Mouse (Mus musculus) stomach, embryonic 15.5 days (tissue): ENCODE results near the gene Tle6. TPM values are rescaled to one million over a fixed set of nuclear protein-coding genes. Genes with fewer than 3 reads are reported as not detected.

Source experiments
- ATAC-seq: fragments of 200-750 bp; cut with Nextera tagmentation; 2 replicates; pipeline ENCODE4 v1.8.0; 2017; ENCODE audit warnings: low read depth, moderate number of reproducible peaks, moderate TSS enrichment; ENCODE audit not compliant: insufficient read depth, low FRiP score
- H3K27ac ChIP-seq: fragments of 300-500 bp; sonication (generic); 2 replicates; pipeline ENCODE4 v1.5.1; 2015; ENCODE audit warnings: mild to moderate bottlenecking, inconsistent platforms
- H3K27me3 ChIP-seq: fragments of 300-500 bp; sonication (generic); replicated peaks from 2 replicates; pipeline ENCODE4 v1.6.1; 2015; ENCODE audit warnings: inconsistent platforms
- H3K36me3 ChIP-seq: fragments of 300-500 bp; sonication (generic); 2 replicates; pipeline ENCODE4 v1.6.1; 2015; ENCODE audit warnings: inconsistent platforms
- H3K4me1 ChIP-seq: fragments of 300-500 bp; sonication (generic); 2 replicates; pipeline ENCODE4 v1.6.1; 2015; ENCODE audit warnings: inconsistent platforms
- H3K4me2 ChIP-seq: fragments of 300-500 bp; sonication (generic); 2 replicates; pipeline ENCODE4 v1.6.1; 2015; ENCODE audit warnings: mild to moderate bottlenecking, inconsistent platforms
- H3K4me3 ChIP-seq: fragments of 300-500 bp; sonication (generic); replicated peaks from 2 replicates; pipeline ENCODE4 v1.5.1; 2015; ENCODE audit warnings: inconsistent platforms
- H3K9ac ChIP-seq: fragments of 300-500 bp; sonication (generic); 2 replicates; pipeline ENCODE4 v1.6.1; 2015; ENCODE audit warnings: inconsistent platforms
- H3K9me3 ChIP-seq: fragments of 300-500 bp; sonication (generic); 2 replicates; pipeline ENCODE4 v1.6.1; 2016; ENCODE audit warnings: inconsistent platforms
- WGBS: fragments of 180-500 bp; shearing (Covaris S2); methylation state at CpG from one replicate; pipeline ENCODE4 v1.1.7; 2015; 5-methylcytosine and 5-hydroxymethylcytosine counted together
- polyA plus RNA-seq: library from polyadenylated mRNA; unstranded; fragments of >200 nt; fragmentation: Nextera tagmentation; extraction: Ambion mirVana; gene quantifications from 2 replicates; pipeline ENCODE4 v1.2.1, GENCODE M21; 2015

Gene Tle6
- polyA plus RNA-seq, 1 experiment from 2014 or later: 31.2 TPM

DNA sequence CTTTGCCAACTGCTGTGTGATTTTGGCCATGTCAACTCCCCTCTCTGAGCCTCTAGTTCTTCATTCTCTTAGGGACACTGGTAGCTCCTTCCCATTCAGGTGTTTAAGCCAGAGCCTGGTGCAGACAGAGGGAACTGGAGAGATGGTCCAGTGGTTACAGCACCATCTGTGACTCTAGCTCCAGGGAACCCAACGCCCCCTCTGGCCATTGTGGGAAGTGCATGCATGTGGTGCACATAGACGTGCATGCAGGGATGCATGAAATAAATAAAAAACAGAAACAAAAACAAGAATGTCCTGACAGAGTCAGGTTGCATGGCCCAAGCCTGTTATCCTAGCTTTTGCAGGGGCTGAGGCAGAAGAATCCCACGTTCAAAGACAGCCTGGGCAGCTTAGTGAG is 44.6 kb downstream of the Tle6 start:
- Histone ChIP-seq H3K4me3 (no peak overlapping the region), H3K9ac (no peak overlapping the region)
- 67% methylated on average over 3 of the region's 3 CpGs for WGBS

DNA sequence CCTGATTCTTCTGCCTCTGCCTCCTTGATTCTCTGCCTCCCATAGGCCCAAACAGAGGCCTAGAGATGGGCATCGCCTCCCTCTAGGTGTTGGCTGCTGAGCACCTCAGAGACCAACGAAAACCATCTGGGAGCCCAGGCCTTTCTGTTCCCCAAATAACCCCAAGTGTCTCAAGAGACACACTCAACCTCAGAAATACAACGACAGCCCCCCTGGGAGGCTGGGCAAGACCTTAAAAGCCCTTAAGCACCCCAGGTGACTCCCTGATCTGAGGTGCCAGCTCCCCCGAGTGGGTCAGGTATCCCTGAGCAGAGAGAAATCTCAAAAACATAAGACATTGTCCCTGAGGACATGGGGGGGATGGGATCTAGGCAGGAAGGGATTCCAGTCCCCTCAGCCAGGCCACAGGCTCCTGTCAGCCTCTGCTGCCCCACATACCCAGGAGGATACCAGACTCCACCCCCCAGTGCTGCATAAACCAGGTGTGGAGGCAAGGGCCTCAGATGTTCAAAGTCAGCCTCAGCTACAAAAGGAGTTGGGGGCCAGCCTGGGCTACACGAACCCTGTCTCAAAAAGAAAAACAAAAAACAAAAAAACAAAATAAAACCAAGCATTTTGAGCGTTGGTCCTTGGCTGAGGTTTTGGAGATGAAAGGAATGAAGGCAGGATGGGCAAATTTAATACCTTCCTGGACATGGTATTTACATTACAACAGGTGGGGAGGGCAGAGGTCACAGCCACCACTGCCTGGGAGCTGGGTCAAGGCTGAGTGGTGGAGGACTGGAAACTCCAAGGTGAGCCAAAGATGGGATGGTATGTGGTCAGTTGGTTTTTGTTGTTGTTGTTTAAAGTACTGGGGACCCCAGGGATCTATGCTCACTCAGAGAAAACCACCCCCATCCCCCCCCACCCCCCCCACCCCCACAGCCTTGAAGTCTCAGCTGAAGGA is 46.8 kb downstream of the Tle6 start:
- WGBS: 72% methylated on average over 6 of the region's 6 CpGs
- Histone ChIP-seq H3K4me1 (peaks cover 6% of the 10 kb centered on the region; the same call in 1 of the 2 replicates), H3K27ac (no peak overlapping the region), H3K36me3 (no peaks in the 10 kb centered on the region), H3K4me2 (no peak overlapping the region), H3K9me3 (no peaks in the 10 kb centered on the region), H3K9ac (no peak overlapping the region), H3K4me3 (no peak overlapping the region), H3K27me3 (no peaks in the 10 kb centered on the region)
- ATAC-seq: no peak

More for the DNA sequence above, 44.6 kb downstream of the Tle6 start:
- Histone ChIP-seq H3K4me1 (peaks cover 14% of the 10 kb centered on the region), H3K27me3 (no peaks in the 10 kb centered on the region), H3K27ac (no peak overlapping the region), H3K4me2 (no peak overlapping the region), H3K9me3 (no peaks in the 10 kb centered on the region), H3K36me3 (0 out of 2 replicates have a peak, but pooled peaks cover 3% of the 10 kb centered on the region)
- ATAC-seq: no peak

DNA sequence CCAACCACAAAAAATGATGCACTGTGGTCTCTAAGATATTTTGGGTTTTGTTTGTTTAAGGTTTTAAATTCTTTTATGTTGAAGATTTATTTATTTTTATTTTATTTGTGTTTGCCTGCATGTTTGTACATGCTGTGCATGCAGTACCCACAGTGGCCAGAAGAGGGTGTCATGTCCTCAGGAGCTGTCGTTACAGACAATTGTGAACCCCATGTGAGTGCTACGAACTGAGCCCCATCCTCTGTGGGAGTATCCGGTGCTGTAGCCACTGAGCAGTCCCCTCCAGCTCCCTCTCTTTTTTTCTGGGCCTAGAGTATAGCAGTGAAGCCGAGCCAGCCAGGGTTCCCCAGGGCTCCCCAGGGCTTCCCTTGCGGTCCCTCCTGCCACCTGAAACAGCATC is 47.6 kb downstream of the Tle6 start:
- no peak for ATAC-seq
- Histone ChIP-seq H3K4me3 (no peak overlapping the region), H3K9ac (no peak overlapping the region), H3K4me2 (no peak overlapping the region), H3K9me3 (no peaks in the 10 kb centered on the region), H3K4me1 (peaks cover 6% of the 10 kb centered on the region; the same call in 1 of the 2 replicates), H3K36me3 (no peaks in the 10 kb centered on the region), H3K27me3 (no peaks in the 10 kb centered on the region), H3K27ac (no peak overlapping the region)
- 88% methylated on average over 5 of the region's 5 CpGs for WGBS

DNA sequence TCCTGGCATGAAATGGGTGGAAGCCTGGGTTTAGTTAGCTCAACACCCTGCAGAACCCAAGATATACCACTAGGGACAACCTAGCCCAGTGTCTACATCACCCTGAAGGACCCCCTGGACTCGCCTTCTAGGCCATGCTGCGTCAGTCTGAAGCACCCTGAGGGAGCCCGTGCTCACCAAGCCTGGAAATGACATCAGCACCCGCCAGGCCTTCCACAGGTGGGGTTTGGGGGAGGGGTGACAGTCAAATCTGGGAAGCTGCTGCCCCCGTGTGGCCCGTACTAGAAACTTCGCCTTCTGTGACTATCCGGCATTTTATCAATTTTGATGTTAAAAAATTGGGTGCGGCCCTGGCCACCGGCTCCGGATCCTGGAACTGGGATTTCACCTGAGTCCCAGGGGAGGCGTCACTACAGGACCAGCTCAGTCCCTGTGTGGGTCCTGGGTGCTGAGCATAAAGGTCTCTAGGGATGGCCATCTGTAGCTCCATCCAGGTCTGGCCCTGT is 49.2 kb downstream of the Tle6 start:
- Histone ChIP-seq H3K9ac (no peak overlapping the region), H3K27me3 (no peaks in the 10 kb centered on the region), H3K27ac (peak overlapping the region; percentile 76; the same call in 1 of the 2 replicates), H3K4me2 (no peak overlapping the region; the same call in 1 of the 2 replicates), H3K4me1 (peaks cover 8% of the 10 kb centered on the region; the same call in 1 of the 2 replicates), H3K9me3 (no peaks in the 10 kb centered on the region), H3K36me3 (no peaks in the 10 kb centered on the region), H3K4me3 (no peak overlapping the region)
- ATAC-seq: peak; percentile 90
- 4% methylated on average over 12 of the region's 12 CpGs for WGBS

DNA sequence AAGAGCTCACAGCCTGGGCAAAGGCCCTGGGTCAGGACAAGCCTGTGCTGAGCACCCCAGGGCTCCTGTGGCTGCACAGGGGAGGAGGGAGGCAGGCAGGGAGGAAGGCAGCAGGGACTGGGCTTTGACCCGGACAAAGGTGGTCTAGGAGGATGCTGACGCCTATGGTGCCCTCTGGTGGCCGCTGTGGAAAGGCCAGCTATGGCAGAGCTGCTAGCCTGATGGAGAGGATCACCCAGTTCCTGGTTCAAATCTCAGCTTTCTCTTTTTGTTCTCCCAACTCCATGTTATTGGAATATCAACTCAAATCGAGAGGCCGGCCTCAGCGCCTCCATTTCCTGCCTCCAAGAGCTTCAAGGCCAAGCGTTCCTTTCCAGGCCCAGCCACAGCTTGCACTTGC is 50.6 kb downstream of the Tle6 start:
- Histone ChIP-seq H3K9ac (no peak overlapping the region), H3K9me3 (no peaks in the 10 kb centered on the region), H3K4me1 (peaks cover 11% of the 10 kb centered on the region; the same call in 1 of the 2 replicates), H3K4me3 (no peak overlapping the region), H3K27ac (no peak overlapping the region), H3K27me3 (no peaks in the 10 kb centered on the region), H3K36me3 (no peaks in the 10 kb centered on the region), H3K4me2 (no peak overlapping the region)
- no peak for ATAC-seq
- 14% methylated on average over 7 of the region's 7 CpGs for WGBS

DNA sequence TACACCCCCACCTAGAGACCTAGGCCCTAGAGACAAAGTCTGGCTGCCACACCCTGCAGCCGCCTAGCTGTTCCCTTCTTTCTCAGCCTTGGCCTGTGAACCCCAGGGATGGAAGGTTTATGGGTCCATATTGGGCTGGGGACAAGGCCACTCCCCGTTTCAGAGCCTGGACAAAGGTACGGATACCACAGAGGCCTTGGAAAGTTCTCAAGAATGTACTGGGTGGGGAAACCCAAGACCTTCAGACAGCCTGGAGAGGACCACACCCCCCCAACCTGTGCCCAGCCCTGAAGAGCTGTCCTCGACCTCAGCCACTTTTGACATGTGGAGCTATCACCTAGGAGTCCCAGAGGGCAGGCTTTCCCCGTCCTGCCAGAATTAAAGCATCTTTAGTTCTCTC is 51.9 kb downstream of the Tle6 start:
- WGBS: 57% methylated on average over 5 of the region's 5 CpGs
- no peaks in the 10 kb centered on the region for H3K9me3 ChIP-seq
- H3K27ac ChIP-seq: no peak overlapping the region; the same call in 1 of the 2 replicates
- no peak overlapping the region for H3K4me3 ChIP-seq
- no peak overlapping the region for H3K9ac ChIP-seq
- H3K4me2 ChIP-seq: no peak overlapping the region
- no peaks in the 10 kb centered on the region for H3K27me3 ChIP-seq
- H3K4me1 ChIP-seq: peaks cover 13% of the 10 kb centered on the region
- no peaks in the 10 kb centered on the region for H3K36me3 ChIP-seq
- no peak for ATAC-seq

DNA sequence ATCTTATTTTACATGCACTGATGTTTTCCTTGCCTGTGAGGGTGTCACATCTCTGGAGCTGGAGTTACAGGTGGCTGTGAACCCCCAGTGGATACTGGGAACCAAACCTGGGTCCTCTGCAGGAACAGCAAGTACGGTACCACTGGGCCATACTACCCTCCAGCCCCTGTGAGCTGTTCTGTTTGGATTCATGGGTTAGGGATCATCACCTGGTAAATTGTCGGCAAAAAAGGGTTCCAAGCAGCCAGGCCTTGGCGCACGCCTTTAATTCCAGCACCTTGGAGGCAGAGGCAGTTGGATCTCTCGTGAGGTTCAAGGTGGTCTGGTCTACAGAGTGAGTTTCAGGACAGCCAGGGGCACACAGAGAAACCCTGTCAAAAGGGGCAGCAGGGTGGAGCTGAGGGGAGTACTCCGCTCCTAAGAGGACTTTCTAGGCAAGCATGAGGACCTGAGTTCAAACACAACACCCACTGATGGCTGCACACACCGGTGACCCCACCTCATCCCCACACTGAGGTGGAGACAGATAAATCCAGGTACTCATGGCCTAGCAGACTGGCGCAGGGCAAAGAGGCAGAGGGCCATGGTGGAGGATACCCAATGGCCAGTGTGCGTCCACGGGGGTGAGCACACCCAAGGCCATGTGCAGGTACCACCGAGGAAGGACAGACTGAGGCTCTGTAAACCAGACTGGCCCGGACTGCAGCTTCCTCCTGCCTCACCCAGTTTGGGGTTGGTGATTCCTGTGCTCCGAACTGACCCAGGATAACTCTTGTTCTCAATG is 53.9 kb downstream of the Tle6 start:
- Histone ChIP-seq H3K9me3 (no peaks in the 10 kb centered on the region), H3K9ac (no peak overlapping the region), H3K4me1 (peaks cover 32% of the 10 kb centered on the region), H3K27me3 (no peaks in the 10 kb centered on the region), H3K27ac (peak overlapping the region; percentile 89), H3K4me3 (no peak overlapping the region), H3K4me2 (no peak overlapping the region), H3K36me3 (no peaks in the 10 kb centered on the region)
- 84% methylated on average over 13 of the region's 13 CpGs for WGBS
- no peak for ATAC-seq

DNA sequence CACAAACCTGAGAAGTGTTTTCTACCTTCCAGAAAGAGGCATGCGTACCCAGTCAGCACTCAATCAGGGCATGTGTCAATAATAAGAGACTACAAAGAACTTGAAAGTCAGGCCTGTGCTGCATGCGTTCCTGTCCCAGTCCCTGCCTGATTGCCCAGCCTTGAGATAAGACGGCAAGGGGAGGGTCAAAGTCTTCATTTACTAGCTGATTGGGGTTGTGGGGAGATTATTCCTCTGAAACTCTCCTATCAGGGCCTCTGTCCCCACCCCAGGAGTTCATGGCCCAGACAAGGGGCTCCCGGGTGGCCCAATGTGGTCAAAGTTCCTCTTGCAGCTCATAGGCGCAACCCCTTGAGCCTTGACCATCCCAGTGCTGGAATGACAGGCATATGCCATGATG is 54.5 kb downstream of the Tle6 start:
- Histone ChIP-seq H3K4me3 (no peak overlapping the region), H3K27me3 (no peaks in the 10 kb centered on the region), H3K36me3 (no peaks in the 10 kb centered on the region), H3K4me2 (peak overlapping the region; percentile 35; the same call in 1 of the 2 replicates), H3K4me1 (peaks cover 32% of the 10 kb centered on the region), H3K27ac (peak overlapping the region; percentile 89), H3K9me3 (no peaks in the 10 kb centered on the region), H3K9ac (no peak overlapping the region)
- peak; percentile 37 for ATAC-seq
- WGBS: 54% methylated on average over 5 of the region's 5 CpGs

DNA sequence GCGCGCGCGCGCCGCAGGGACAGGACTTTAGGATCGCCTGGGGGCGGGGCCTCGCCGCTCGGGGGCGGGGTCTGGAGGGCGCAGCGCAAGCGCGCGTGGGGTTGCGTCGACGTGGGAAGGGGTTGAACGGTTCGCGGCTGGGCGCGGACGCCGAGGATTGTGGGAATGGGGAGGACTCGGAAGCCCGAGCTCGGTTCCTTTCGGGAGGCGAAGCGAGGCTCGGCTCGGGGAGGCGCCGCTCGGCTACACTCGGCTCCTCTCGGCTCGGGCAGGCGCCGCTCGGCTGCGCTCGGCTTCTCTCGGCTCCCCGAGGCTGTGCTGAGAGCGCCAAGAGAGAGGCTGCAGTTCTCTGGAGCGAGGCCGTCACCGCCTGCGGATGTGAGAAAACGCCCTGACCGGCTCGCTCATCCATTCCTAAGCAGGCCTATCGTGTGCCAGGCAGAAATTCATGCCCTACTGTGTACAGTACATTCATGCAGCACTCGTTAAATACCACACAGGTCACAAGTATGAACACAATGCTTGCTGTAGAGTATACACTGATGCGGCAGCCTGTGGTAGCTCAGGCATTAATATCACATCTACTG is 55.6 kb downstream of the Tle6 start, which contains the start of gene Gna11:
Gene Gna11 (minus strand): TSS at position 30 of the 587 bp plus-strand sequence.
- H3K27me3 ChIP-seq: no peaks in the 10 kb centered on the region
- ATAC-seq: peak; percentile 93
- WGBS: 1% methylated on average over 51 of the region's 59 CpGs
- peak within 1 kb of the TSS; percentile 88 for H3K4me2 ChIP-seq
- H3K27ac ChIP-seq: peak within 1 kb of the TSS; percentile 89
- H3K4me3 ChIP-seq: peak within 1 kb of the TSS; percentile 77
- no peaks in the 10 kb centered on the region for H3K9me3 ChIP-seq
- peak within 1 kb of the TSS; percentile 80 for H3K9ac ChIP-seq
- 0 out of 2 replicates have a peak, but pooled peaks cover 4% of the 10 kb centered on the region for H3K36me3 ChIP-seq
- H3K4me1 ChIP-seq: peaks cover 36% of the 10 kb centered on the region

DNA sequence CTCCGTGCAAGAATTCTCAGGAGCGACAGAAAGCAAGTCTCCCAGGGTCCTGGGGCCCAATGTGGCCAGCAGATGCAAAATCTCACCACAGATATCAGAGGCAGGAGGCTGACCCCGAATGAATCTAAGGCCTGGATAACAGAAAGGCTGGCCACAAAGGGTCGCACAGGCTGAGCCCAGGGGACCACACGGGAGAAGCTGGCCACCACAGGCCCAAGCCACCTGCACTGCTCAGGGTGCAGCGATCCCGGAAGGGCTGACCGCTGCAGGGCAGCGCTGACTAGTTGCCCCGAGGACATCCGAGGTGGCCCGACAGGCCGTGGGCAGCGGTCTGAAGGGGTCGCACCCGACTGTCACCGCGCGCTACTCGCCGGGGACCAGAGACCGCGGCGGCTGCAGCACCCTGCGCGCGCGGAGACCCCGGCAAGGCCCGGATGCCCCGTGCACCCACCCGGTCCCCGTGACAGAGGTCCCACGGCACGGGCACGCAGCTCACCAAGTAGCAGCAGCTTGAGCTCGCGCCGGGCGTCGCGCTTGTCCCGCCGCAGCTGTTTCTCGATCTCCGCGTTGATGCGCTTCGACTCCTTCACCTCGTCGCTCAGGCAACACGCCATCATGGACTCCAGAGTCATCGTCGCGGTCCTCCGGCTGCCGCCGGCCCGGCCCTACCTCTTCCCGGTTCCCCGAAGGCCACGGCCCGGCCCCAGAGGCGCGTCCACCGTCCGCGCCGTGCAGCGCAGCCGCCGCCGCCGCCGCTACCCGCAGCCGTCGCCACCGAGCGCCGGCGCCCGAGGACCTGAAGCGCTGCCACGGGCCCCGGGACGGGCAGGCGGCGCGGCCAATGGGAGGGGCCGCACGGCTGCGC is 56.3 kb downstream of the Tle6 start:
- Histone ChIP-seq H3K4me1 (peaks cover 36% of the 10 kb centered on the region), H3K27ac (peak overlapping the region; percentile 85)

More for the DNA sequence above, 56.3 kb downstream of the Tle6 start:
- peak overlapping the region; percentile 88 for H3K4me2 ChIP-seq
- peak overlapping the region; percentile 77 for H3K4me3 ChIP-seq
- H3K9ac ChIP-seq: peak overlapping the region; percentile 80
- under 1% methylated on average over 93 of the region's 93 CpGs for WGBS
- ATAC-seq: no peak
- H3K36me3 ChIP-seq: 0 out of 2 replicates have a peak, but pooled peaks cover 4% of the 10 kb centered on the region
- H3K9me3 ChIP-seq: no peaks in the 10 kb centered on the region
- no peaks in the 10 kb centered on the region for H3K27me3 ChIP-seq
